Mouse (Mus musculus) ES-Bruce4 (cell line): ENCODE measurements around the gene Adamts9. TPM values are rescaled to one million over a fixed set of nuclear protein-coding genes. Genes with fewer than 3 reads are reported as not detected.

Experiments
- H3K27ac ChIP-seq: 2 replicates; pipeline ENCODE4 v1.5.1; 2012; ENCODE audit warnings: low read length, inconsistent platforms; ENCODE audit not compliant: insufficient read depth
- H3K27me3 ChIP-seq: 2 replicates; pipeline ENCODE4 v1.6.1; 2012; ENCODE audit warnings: mild to moderate bottlenecking, low read length, inconsistent platforms; ENCODE audit not compliant: control insufficient read depth, poor library complexity, insufficient read depth, severe bottlenecking
- H3K36me3 ChIP-seq: 2 replicates; pipeline ENCODE4 v1.6.1; 2012; ENCODE audit warnings: inconsistent platforms, mild to moderate bottlenecking, low read length, moderate library complexity; ENCODE audit not compliant: control insufficient read depth, poor library complexity, insufficient read depth, severe bottlenecking
- H3K4me1 ChIP-seq: one replicate; pipeline ENCODE4 v1.8.1; 2011; ENCODE audit warnings: low read length; ENCODE audit not compliant: control insufficient read depth, insufficient read depth
- H3K4me3 ChIP-seq: 2 replicates; pipeline ENCODE4 v1.5.1; 2011; ENCODE audit warnings: low read depth, mild to moderate bottlenecking, low read length
- H3K9ac ChIP-seq: 2 replicates; pipeline ENCODE4 v1.6.1; 2012; ENCODE audit warnings: low read depth, mild to moderate bottlenecking, inconsistent platforms; ENCODE audit not compliant: poor library complexity, severe bottlenecking
- H3K9me3 ChIP-seq: replicated peaks from 2 replicates; pipeline ENCODE4 v1.6.1; 2012; ENCODE audit warnings: mild to moderate bottlenecking, low read length, inconsistent platforms; ENCODE audit not compliant: control insufficient read depth, poor library complexity, insufficient read depth, severe bottlenecking
- CTCF ChIP-seq: IDR thresholded peaks from one replicate; pipeline ENCODE4 v1.8.1; 2011; ENCODE audit warnings: low read depth, low read length
- EP300 ChIP-seq: IDR thresholded peaks from 2 replicates; pipeline ENCODE4 v1.6.1; 2011; ENCODE audit warnings: low read depth, low read length; ENCODE audit not compliant: insufficient read depth
- POLR2A ChIP-seq: IDR thresholded peaks from one replicate; pipeline ENCODE4 v1.8.1; 2011; ENCODE audit warnings: low read length; ENCODE audit not compliant: insufficient read depth
- polyA plus RNA-seq: library from polyadenylated mRNA; stranded (reverse); fragments of >200 nt; gene quantifications from 2 replicates; pipeline ENCODE4 v1.2.4, GENCODE M21; 2011; ENCODE audit warnings: low read depth; ENCODE audit not compliant: missing spikeins, insufficient read depth, insufficient read length

The Adamts9 gene
- polyA plus RNA-seq, 1 experiment = 8.9 TPM

- H3K9me3 ChIP-seq = no peaks in the 10 kb centered on the region
- no peaks in the 10 kb centered on the region for H3K36me3 ChIP-seq
- H3K4me3 ChIP-seq = no peak overlapping the region
- H3K4me1 ChIP-seq = no peaks in the 10 kb centered on the region
- no peak for TF ChIP-seq CTCF
- TF ChIP-seq POLR2A = no peak
- H3K27ac ChIP-seq = no peak overlapping the region
- H3K27me3 ChIP-seq = no peaks in the 10 kb centered on the region
- H3K9ac ChIP-seq = no peak overlapping the region
These were observed 16.1 kb upstream of the Adamts9 start for GRCm38 (mm10) chr6:92959416-92959815.

GRCm38 (mm10) chr6:92947337-92948042, 4.2 kb upstream of the Adamts9 start:
- no peak overlapping the region for H3K27ac ChIP-seq
- no peaks in the 10 kb centered on the region; the same call in 1 of the 2 replicates for H3K9me3 ChIP-seq
- TF ChIP-seq CTCF (peak; percentile 68), POLR2A (no peak)
- no peak overlapping the region for H3K9ac ChIP-seq
- no peaks in the 10 kb centered on the region for H3K4me1 ChIP-seq
- no peaks in the 10 kb centered on the region for H3K27me3 ChIP-seq
- H3K4me3 ChIP-seq = no peak overlapping the region
- H3K36me3 ChIP-seq = no peaks in the 10 kb centered on the region

DNA sequence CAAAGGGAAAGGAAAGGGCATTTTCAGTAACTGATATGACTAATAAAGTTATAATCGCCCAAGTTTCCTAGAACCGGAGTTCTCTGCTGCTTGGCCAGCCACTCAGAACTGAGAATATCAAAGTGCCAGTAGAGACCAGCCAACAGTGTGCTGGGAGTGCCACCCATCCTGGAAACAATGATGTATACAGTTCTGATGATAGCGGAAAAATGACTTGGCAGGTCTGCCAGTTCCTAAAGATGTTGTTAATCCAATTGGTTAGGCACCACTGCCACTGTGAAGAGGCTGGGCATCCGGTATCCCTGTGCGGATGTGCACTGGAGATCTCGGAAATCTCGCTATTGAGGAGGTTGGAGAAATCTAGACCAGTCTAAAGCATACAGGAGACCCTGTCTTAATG, 1.4 kb upstream of the Adamts9 start:
- Histone ChIP-seq H3K27me3 (no peaks in the 10 kb centered on the region), H3K4me1 (no peaks in the 10 kb centered on the region)

GRCm38 (mm10) chr6:92944048-92944685, 875 bp upstream of the Adamts9 start:
- Histone ChIP-seq H3K9ac (peak overlapping the region; percentile 64), H3K4me1 (no peaks in the 10 kb centered on the region), H3K9me3 (no peaks in the 10 kb centered on the region; the same call in 1 of the 2 replicates), H3K4me3 (peak overlapping the region; percentile 60), H3K36me3 (no peaks in the 10 kb centered on the region), H3K27me3 (no peaks in the 10 kb centered on the region), H3K27ac (no peak overlapping the region)
- TF ChIP-seq POLR2A (no peak), EP300 (no peak), CTCF (no peak)

More for the DNA sequence above, 1.4 kb upstream of the Adamts9 start:
- Histone ChIP-seq H3K36me3 (no peaks in the 10 kb centered on the region), H3K9ac (no peak overlapping the region), H3K9me3 (no peaks in the 10 kb centered on the region; the same call in 1 of the 2 replicates), H3K4me3 (no peak overlapping the region), H3K27ac (no peak overlapping the region)
- TF ChIP-seq CTCF (no peak), POLR2A (no peak), EP300 (no peak)

- H3K36me3 ChIP-seq = no peaks in the 10 kb centered on the region
- H3K9ac ChIP-seq = peak overlapping the region; percentile 64; the same call in 1 of the 2 replicates
- H3K4me1 ChIP-seq = no peaks in the 10 kb centered on the region
- H3K27ac ChIP-seq = no peak overlapping the region
- H3K27me3 ChIP-seq = no peaks in the 10 kb centered on the region
- peak overlapping the region; percentile 63 for H3K4me3 ChIP-seq
- TF ChIP-seq CTCF (no peak), POLR2A (no peak), EP300 (no peak)
- no peaks in the 10 kb centered on the region for H3K9me3 ChIP-seq
These were observed 1.4 kb downstream of the Adamts9 start for GRCm38 (mm10) chr6:92941756-92942420.
